Mouse (Mus musculus) bone marrow macrophage, adult 2 months (primary cell): ENCODE data around the gene Hivep3. TPM values are rescaled to one million over a fixed set of nuclear protein-coding genes. Genes with fewer than 3 reads are reported as not detected.

Experiments used
- H3K27ac ChIP-seq: 2 replicates; pipeline ENCODE4 v1.5.1; 2012; ENCODE audit warnings: low read depth, low read length; ENCODE audit not compliant: insufficient read depth
- H3K4me1 ChIP-seq: 2 replicates; pipeline ENCODE4 v1.6.1; 2012; ENCODE audit warnings: low read length; ENCODE audit not compliant: control insufficient read depth, insufficient read depth
- H3K4me3 ChIP-seq: 2 replicates; pipeline ENCODE4 v1.5.1; 2012; ENCODE audit warnings: mild to moderate bottlenecking, low read length, moderate library complexity; ENCODE audit not compliant: insufficient read depth
- CTCF ChIP-seq: IDR thresholded peaks from 2 replicates; pipeline ENCODE4 v1.5.1; 2012; ENCODE audit warnings: low read depth, mild to moderate bottlenecking, low read length, moderate library complexity
- POLR2A ChIP-seq: IDR thresholded peaks from 2 replicates; pipeline ENCODE4 v1.6.1; 2012; ENCODE audit warnings: mild to moderate bottlenecking, low read depth, low read length, borderline replicate concordance
- polyA plus RNA-seq: library from polyadenylated mRNA; stranded (reverse); fragments of >200 nt; gene quantifications from 2 replicates; pipeline ENCODE4 v1.2.4, GENCODE M21; 2012; ENCODE audit not compliant: missing spikeins, insufficient read depth, insufficient read length

Gene Hivep3
- polyA plus RNA-seq, 1 experiment = 19.8 TPM

- no peak for TF ChIP-seq CTCF
- no peak for TF ChIP-seq POLR2A
- Histone ChIP-seq H3K4me1 (no peaks in the 10 kb centered on the region; the same call in 1 of the 2 replicates), H3K4me3 (no peak overlapping the region), H3K27ac (no peak overlapping the region)
Measured at GRCm38 (mm10) chr4:120179123-120179522, 445.5 kb downstream of the Hivep3 start.

- no peak for TF ChIP-seq CTCF
- TF ChIP-seq POLR2A = no peak
- Histone ChIP-seq H3K4me1 (no peaks in the 10 kb centered on the region; the same call in 1 of the 2 replicates), H3K4me3 (no peak overlapping the region), H3K27ac (no peak overlapping the region)
Measured at GRCm38 (mm10) chr4:120180535-120180934, 447.0 kb downstream of the Hivep3 start.

- peaks cover 7% of the 10 kb centered on the region for H3K4me1 ChIP-seq
- no peak overlapping the region for H3K4me3 ChIP-seq
- H3K27ac ChIP-seq = no peak overlapping the region
- TF ChIP-seq POLR2A (no peak), CTCF (no peak)
Measured at GRCm38 (mm10) chr4:120184374-120184991, 450.9 kb downstream of the Hivep3 start.

- peaks cover 7% of the 10 kb centered on the region for H3K4me1 ChIP-seq
- no peak overlapping the region for H3K27ac ChIP-seq
- no peak for TF ChIP-seq POLR2A
- TF ChIP-seq CTCF = no peak
- no peak overlapping the region for H3K4me3 ChIP-seq
Measured at GRCm38 (mm10) chr4:120186441-120186840, 452.9 kb downstream of the Hivep3 start.

GRCm38 (mm10) chr4:120186934-120187333 is 453.4 kb downstream of the Hivep3 start:
- H3K4me3 ChIP-seq = no peak overlapping the region
- peaks cover 7% of the 10 kb centered on the region for H3K4me1 ChIP-seq
- no peak overlapping the region for H3K27ac ChIP-seq
- TF ChIP-seq CTCF (no peak), POLR2A (no peak)

Other genes starting within 250 kb of the Hivep3 start
- gene Rimkla, start 241.2 kb upstream of the Hivep3 start, polyA plus RNA-seq = not detected in 2 replicates
- 24.0 and 26.6 TPM in 2 replicates for gene Foxj3, start 196.8 kb upstream of the Hivep3 start, polyA plus RNA-seq
- 1.7 and 3.0 TPM in 2 replicates for gene Frg2f1, start 194.3 kb upstream of the Hivep3 start, polyA plus RNA-seq
- not detected in 2 replicates for gene Guca2a, start 96.1 kb upstream of the Hivep3 start, polyA plus RNA-seq
- gene Guca2b, start 74.8 kb upstream of the Hivep3 start, polyA plus RNA-seq = not detected in 2 replicates